In genomic region chr3:102723841-102724570, GRCm38 (mm10) we compare ENCODE assay signal across 10 mouse cellular contexts. TPM values are rescaled to one million over a fixed set of nuclear protein-coding genes. Genes with fewer than 3 reads are reported as not detected.
A peak's percentile ranks its signal among the peaks of the same experiment; 100 is the strongest.
DNase-seq lines count a peak whose midpoint lies in the region; ATAC-seq and TF ChIP-seq lines count a peak whose summit lies in the region.
"Had no signal": no experiment of that assay in that cellular context is flagged by ENCODE, and none has a peak within 500 bp of the region (broad histone marks: within the 10 kb centered on the region; RNA-seq: fewer than 3 reads in every experiment).

No protein-coding gene starts in this region.

- TF ChIP-seq CTCF in layer of hippocampus, adult 2 months (conservative IDR thresholded peaks at IDR 0.05) = no peak

- H3K36me3 ChIP-seq in heart, embryonic 15.5 days = no peaks in the 10 kb centered on the region
- no peaks in the 10 kb centered on the region for H3K36me3 ChIP-seq in neural tube, embryonic 13.5 days
- H3K36me3 ChIP-seq: limb, embryonic 12.5 days had no signal

- ATAC-seq in heart, embryonic 15.5 days (replicated peaks; ENCODE audit: insufficient number of reproducible peaks, insufficient read depth, low FRiP score, low read depth) = no peak
- no peak for ATAC-seq in neural tube, embryonic 13.5 days (ENCODE audit: low read depth)
- ATAC-seq: Patski had no signal

- no peaks in the 10 kb centered on the region for H3K9me3 ChIP-seq in heart, embryonic 15.5 days (replicated peaks)
- H3K9me3 ChIP-seq in neural tube, embryonic 13.5 days = no peaks in the 10 kb centered on the region
- H3K9me3 ChIP-seq: limb, embryonic 12.5 days had no signal

- peak overlapping the region; percentile 36 for H3K27ac ChIP-seq in layer of hippocampus, adult 2 months
- peak overlapping the region; percentile 67 for H3K27ac ChIP-seq in heart, embryonic 15.5 days
- H3K27ac ChIP-seq in neural tube, embryonic 13.5 days (replicated peaks) = no peak overlapping the region; the same call in 1 of the 2 replicates
- H3K27ac ChIP-seq: limb, embryonic 12.5 days had no signal

- H3K27me3 ChIP-seq in heart, embryonic 15.5 days = no peaks in the 10 kb centered on the region
- no peaks in the 10 kb centered on the region for H3K27me3 ChIP-seq in neural tube, embryonic 13.5 days
- H3K27me3 ChIP-seq: limb, embryonic 12.5 days had no signal

- peaks cover 13% of the 10 kb centered on the region for H3K4me1 ChIP-seq in heart, embryonic 15.5 days (replicated peaks)
- H3K4me1 ChIP-seq in neural tube, embryonic 13.5 days (replicated peaks) = peaks cover 13% of the 10 kb centered on the region

- DNase-seq in layer of hippocampus, adult 2 months (ENCODE audit: low spot score in 2 of 2) = no peak
- no peak for DNase-seq in layer of hippocampus, adult 8-10 months (ENCODE audit: low spot score in 2 of 2)
- DNase-seq in adrenal gland, adult 2 months = peak; percentile 78
- peak; percentile 66 to 80 for DNase-seq in kidney, postnatal 36 days
- DNase-seq in embryo, embryonic 9.5 days (ENCODE audit: extremely low spot score) = no peak
- DNase-seq in cerebellum, postnatal 36 days = no peak

- peak overlapping the region; percentile 10; the same call in 1 of the 2 replicates for H3K9ac ChIP-seq in heart, embryonic 15.5 days
- no peak overlapping the region for H3K9ac ChIP-seq in neural tube, embryonic 13.5 days
- H3K9ac ChIP-seq: limb, embryonic 12.5 days had no signal

- peak overlapping the region; percentile 58 for H3K4me2 ChIP-seq in heart, embryonic 15.5 days
- peak overlapping the region; percentile 15; the same call in 1 of the 2 replicates for H3K4me2 ChIP-seq in neural tube, embryonic 13.5 days
- H3K4me2 ChIP-seq: limb, embryonic 12.5 days had no signal

- H3K4me3 ChIP-seq in layer of hippocampus, adult 2 months = peak overlapping the region; percentile 25; the same call in 1 of the 2 replicates
- peak overlapping the region; percentile 15 for H3K4me3 ChIP-seq in heart, embryonic 15.5 days
- no peak overlapping the region for H3K4me3 ChIP-seq in neural tube, embryonic 13.5 days
- H3K4me3 ChIP-seq: limb, embryonic 12.5 days had no signal

- 44% methylated on average over 6 of the region's 6 CpGs for WGBS in heart, embryonic 15.5 days
- 52% methylated on average over 6 of the region's 6 CpGs for WGBS in neural tube, embryonic 13.5 days

RNA-seq across cellular contexts. Expression of gene Tspan2, which starts 10.3 kb away (rescaled TPM):
- 10 to 100 TPM; 70.5 to 76.2 TPM for total RNA-seq in layer of hippocampus, adult 2 months (2021)
- 10 to 100 TPM; 58.8 to 84.9 (median 66.0) TPM for total RNA-seq in layer of hippocampus, adult 8-10 months (2022)
- 1 to 10 TPM; 3.4 to 8.6 TPM for total RNA-seq in adrenal gland, adult 2 months (2021)
- 0.28 and 0.36 TPM in 2 replicates for polyA plus RNA-seq in adrenal gland, adult 2 months (2012; rRNA removed)
- polyA plus RNA-seq in heart, embryonic 15.5 days (2015; fragmentation: Nextera tagmentation; extraction: Ambion mirVana) = 22.5 and 23.1 TPM in 2 replicates
- polyA plus RNA-seq in neural tube, embryonic 13.5 days (2015; fragmentation: Nextera tagmentation; extraction: Ambion mirVana) = 10.6 and 10.7 TPM in 2 replicates

RNA-seq across cellular contexts. Expression of gene Tshb, which starts 58.5 kb away (rescaled TPM):
- total RNA-seq in layer of hippocampus, adult 2 months (2021) = not detected
- not detected for total RNA-seq in layer of hippocampus, adult 8-10 months (2022)
- total RNA-seq in adrenal gland, adult 2 months (2021) = not detected
- not detected in 2 replicates for polyA plus RNA-seq in adrenal gland, adult 2 months (2012; rRNA removed)
- 0.08 TPM in 1 of 2 replicates, not detected in the other for polyA plus RNA-seq in heart, embryonic 15.5 days (2015; fragmentation: Nextera tagmentation; extraction: Ambion mirVana)
- 0.04 and 0.72 TPM in 2 replicates for polyA plus RNA-seq in neural tube, embryonic 13.5 days (2015; fragmentation: Nextera tagmentation; extraction: Ambion mirVana)
- polyA plus RNA-seq: Patski had no signal

Comparison
In these comparisons a context has a peak if more than half of its experiments do, and no peak if none do; other contexts are left out.
1. DNase-seq: peak in adrenal gland, adult 2 months (single experiment) and kidney, postnatal 36 days (2 of 2); none in layer of hippocampus, adult 2 months (0 of 2), layer of hippocampus, adult 8-10 months (0 of 2), embryo, embryonic 9.5 days (single experiment) and cerebellum, postnatal 36 days (0 of 2).
2. RNA of gene Tspan2, which starts 10.3 kb away (total RNA-seq): 70.5 to 76.2 TPM in layer of hippocampus, adult 2 months and 58.8 to 84.9 TPM in layer of hippocampus, adult 8-10 months; 3.4 to 8.6 TPM in adrenal gland, adult 2 months; every median in the first group is over 4 times any median in the second.